Mouse (Mus musculus): ENCODE results near the gene Soga3. TPM values are rescaled to one million over a fixed set of nuclear protein-coding genes. Genes with fewer than 3 reads are reported as not detected.

The Soga3 gene
- polyA plus RNA-seq (2012; rRNA removed) = 0.02 and 0.05 TPM in 2 replicates

- Histone ChIP-seq H3K27me3 (ENCODE audit: control insufficient read depth, insufficient read depth, low read length) (no peaks in the 10 kb centered on the region; the same call in 1 of the 2 replicates), H3K4me3 (ENCODE audit: control insufficient read depth, low read depth, low read length) (no peak within 1 kb of the TSS), H3K36me3 (ENCODE audit: control insufficient read depth, insufficient read depth, low read length) (no peaks in the 10 kb centered on the region), H3K4me1 (ENCODE audit: control insufficient read depth, insufficient read depth, low read length) (peaks cover 11% of the 10 kb centered on the region), H3K27ac (ENCODE audit: control insufficient read depth, insufficient read depth, low read depth, low read length) (no peak within 1 kb of the TSS)
- no peak for TF ChIP-seq POLR2A (IDR thresholded peaks at IDR 0.05; ENCODE audit: control insufficient read depth, low read depth, low read length)
- no peak for TF ChIP-seq CTCF (IDR thresholded peaks at IDR 0.05; ENCODE audit: control insufficient read depth, insufficient read depth, insufficient replicate concordance, low read depth, low read length)
These were observed at the start of gene Soga3 for GRCm38 (mm10) chr10:29143566-29144335. Soga3 (plus strand) TSS chr10:29143839.

DNA sequence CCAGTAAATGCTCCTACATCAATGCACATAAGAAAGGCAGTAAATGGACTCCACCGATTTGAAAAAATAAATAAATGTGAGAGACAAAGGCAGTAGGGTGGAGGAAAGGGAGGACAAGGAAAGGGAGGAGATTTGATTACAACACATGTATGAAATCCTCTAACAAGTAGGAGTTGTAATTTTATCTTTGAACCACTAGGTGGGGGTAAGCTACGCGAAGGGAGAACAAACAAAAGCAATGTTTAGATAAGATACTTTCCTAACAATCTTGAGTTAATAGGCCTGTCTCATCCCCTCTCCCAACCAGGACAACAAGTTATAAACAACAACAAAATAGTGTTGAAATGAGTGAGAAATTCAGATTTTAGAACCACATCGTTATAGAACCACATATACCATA, 36.7 kb upstream of the Soga3 start:
- H3K4me1 ChIP-seq (ENCODE audit: control insufficient read depth, insufficient read depth, low read length) = no peaks in the 10 kb centered on the region
- no peak for TF ChIP-seq POLR2A (IDR thresholded peaks at IDR 0.05; ENCODE audit: control insufficient read depth, low read depth, low read length)
- TF ChIP-seq CTCF (IDR thresholded peaks at IDR 0.05; ENCODE audit: control insufficient read depth, insufficient read depth, insufficient replicate concordance, low read depth, low read length) = no peak
- no peaks in the 10 kb centered on the region for H3K36me3 ChIP-seq (ENCODE audit: control insufficient read depth, insufficient read depth, low read length)
- H3K4me3 ChIP-seq (ENCODE audit: control insufficient read depth, low read depth, low read length) = no peak overlapping the region
- H3K27ac ChIP-seq (ENCODE audit: control insufficient read depth, insufficient read depth, low read depth, low read length) = no peak overlapping the region
- no peaks in the 10 kb centered on the region for H3K27me3 ChIP-seq (ENCODE audit: control insufficient read depth, insufficient read depth, low read length)

DNA sequence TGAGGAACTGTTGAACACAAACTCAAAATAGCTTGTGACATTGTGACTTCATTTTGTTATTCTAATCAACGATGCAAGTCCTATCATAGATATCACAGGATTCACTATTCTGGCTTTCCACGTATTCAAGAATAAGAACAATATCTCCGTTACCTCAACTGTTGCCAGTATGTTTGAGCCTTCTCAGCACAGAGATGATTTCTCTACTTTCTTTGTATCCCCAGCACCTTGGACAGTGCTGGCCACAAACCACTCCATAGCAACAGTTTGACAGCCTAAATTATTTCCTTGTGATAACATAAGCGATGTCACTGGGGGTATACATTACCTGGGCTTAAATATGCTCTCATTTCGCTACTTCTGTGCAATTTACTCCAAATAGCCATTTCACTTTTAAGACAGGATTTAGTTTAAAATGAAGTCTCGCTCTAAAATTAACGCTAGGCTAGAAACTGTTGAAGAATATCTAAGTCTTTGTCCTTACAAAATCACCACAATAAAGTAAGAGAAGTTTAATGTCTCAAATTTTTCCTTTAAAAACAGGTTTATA, 1.0 kb upstream of the Soga3 start:
- Histone ChIP-seq H3K27me3 (ENCODE audit: control insufficient read depth, insufficient read depth, low read length) (no peaks in the 10 kb centered on the region; the same call in 1 of the 2 replicates), H3K36me3 (ENCODE audit: control insufficient read depth, insufficient read depth, low read length) (no peaks in the 10 kb centered on the region), H3K4me3 (ENCODE audit: control insufficient read depth, low read depth, low read length) (no peak overlapping the region), H3K4me1 (ENCODE audit: control insufficient read depth, insufficient read depth, low read length) (peaks cover 9% of the 10 kb centered on the region), H3K27ac (ENCODE audit: control insufficient read depth, insufficient read depth, low read depth, low read length) (no peak overlapping the region)
- TF ChIP-seq CTCF (IDR thresholded peaks at IDR 0.05; ENCODE audit: control insufficient read depth, insufficient read depth, insufficient replicate concordance, low read depth, low read length) (no peak), POLR2A (IDR thresholded peaks at IDR 0.05; ENCODE audit: control insufficient read depth, low read depth, low read length) (no peak)

- no peaks in the 10 kb centered on the region; the same call in 1 of the 2 replicates for H3K27me3 ChIP-seq (ENCODE audit: control insufficient read depth, insufficient read depth, low read length)
- peaks cover 11% of the 10 kb centered on the region for H3K4me1 ChIP-seq (ENCODE audit: control insufficient read depth, insufficient read depth, low read length)
- no peaks in the 10 kb centered on the region for H3K36me3 ChIP-seq (ENCODE audit: control insufficient read depth, insufficient read depth, low read length)
- no peak overlapping the region for H3K27ac ChIP-seq (ENCODE audit: control insufficient read depth, insufficient read depth, low read depth, low read length)
- TF ChIP-seq CTCF (IDR thresholded peaks at IDR 0.05; ENCODE audit: control insufficient read depth, insufficient read depth, insufficient replicate concordance, low read depth, low read length) (no peak), POLR2A (IDR thresholded peaks at IDR 0.05; ENCODE audit: control insufficient read depth, low read depth, low read length) (no peak)
- no peak overlapping the region for H3K4me3 ChIP-seq (ENCODE audit: control insufficient read depth, low read depth, low read length)
These were observed 1.2 kb downstream of the Soga3 start for GRCm38 (mm10) chr10:29144612-29145405.

DNA sequence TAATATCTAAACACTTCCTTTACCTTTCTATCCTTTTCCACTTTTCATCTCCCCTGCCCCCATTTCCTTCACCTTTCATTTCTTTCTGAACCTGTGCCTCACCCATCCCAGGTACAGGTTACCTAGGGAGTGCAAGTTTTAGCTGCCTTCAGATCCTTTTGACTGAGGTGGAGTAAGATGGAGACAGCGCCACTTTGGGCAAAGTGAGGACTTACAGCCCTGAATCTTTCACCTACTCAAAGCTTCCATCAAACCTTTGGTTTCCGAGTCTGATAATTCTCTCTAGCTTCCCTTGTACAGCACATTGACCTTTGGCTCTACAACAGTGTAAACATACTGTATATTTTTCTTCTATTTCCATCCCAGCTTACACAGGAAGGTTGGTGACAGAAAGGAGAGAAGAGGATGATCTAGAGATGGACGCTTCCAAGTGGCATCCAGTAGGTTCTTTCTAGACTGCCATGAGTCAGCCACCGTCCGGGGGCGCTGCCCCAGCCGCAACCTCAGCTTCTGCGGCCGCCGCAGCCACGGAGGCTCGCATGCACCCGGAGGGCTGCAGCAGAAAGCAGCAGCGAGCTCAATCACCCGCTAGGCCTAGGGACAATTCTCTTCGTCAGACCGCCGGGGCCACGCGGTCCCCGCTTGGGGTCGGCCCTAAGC, 2.7 kb downstream of the Soga3 start:
- no peak for TF ChIP-seq POLR2A (IDR thresholded peaks at IDR 0.05; ENCODE audit: control insufficient read depth, low read depth, low read length)
- TF ChIP-seq CTCF (IDR thresholded peaks at IDR 0.05; ENCODE audit: control insufficient read depth, insufficient read depth, insufficient replicate concordance, low read depth, low read length) = no peak
- H3K4me1 ChIP-seq (ENCODE audit: control insufficient read depth, insufficient read depth, low read length) = peaks cover 11% of the 10 kb centered on the region
- H3K36me3 ChIP-seq (ENCODE audit: control insufficient read depth, insufficient read depth, low read length) = no peaks in the 10 kb centered on the region
- no peak overlapping the region for H3K27ac ChIP-seq (ENCODE audit: control insufficient read depth, insufficient read depth, low read depth, low read length)
- peak overlapping the region; percentile 7 for H3K4me3 ChIP-seq (ENCODE audit: control insufficient read depth, low read depth, low read length)
- H3K27me3 ChIP-seq (ENCODE audit: control insufficient read depth, insufficient read depth, low read length) = no peaks in the 10 kb centered on the region; the same call in 1 of the 2 replicates

- TF ChIP-seq POLR2A (IDR thresholded peaks at IDR 0.05; ENCODE audit: control insufficient read depth, low read depth, low read length) (no peak), CTCF (IDR thresholded peaks at IDR 0.05; ENCODE audit: control insufficient read depth, insufficient read depth, insufficient replicate concordance, low read depth, low read length) (no peak)
- Histone ChIP-seq H3K4me1 (ENCODE audit: control insufficient read depth, insufficient read depth, low read length) (peaks cover 11% of the 10 kb centered on the region), H3K4me3 (ENCODE audit: control insufficient read depth, low read depth, low read length) (peak overlapping the region; percentile 67), H3K36me3 (ENCODE audit: control insufficient read depth, insufficient read depth, low read length) (no peaks in the 10 kb centered on the region), H3K27me3 (ENCODE audit: control insufficient read depth, insufficient read depth, low read length) (no peaks in the 10 kb centered on the region; the same call in 1 of the 2 replicates), H3K27ac (ENCODE audit: control insufficient read depth, insufficient read depth, low read depth, low read length) (no peak overlapping the region)
These were observed 3.4 kb downstream of the Soga3 start for GRCm38 (mm10) chr10:29146858-29147640.

Data from testis, adult 2 months (tissue).